Mouse (Mus musculus) ES-E14 (cell line): ENCODE measurements around the gene Mat2b.

Source experiments
- CHD2 ChIP-seq: IDR thresholded peaks from 2 replicates; pipeline ENCODE4 v1.6.1; 2014; ENCODE audit warnings: mild to moderate bottlenecking, low read depth, low read length, inconsistent platforms
- MAFK ChIP-seq: IDR thresholded peaks from 2 replicates; pipeline ENCODE4 v1.6.1; 2014; ENCODE audit warnings: mild to moderate bottlenecking, low read depth, low read length, inconsistent platforms; ENCODE audit not compliant: insufficient read depth
- ZNF384 ChIP-seq: IDR thresholded peaks from 2 replicates; pipeline ENCODE4 v1.6.1; 2012; ENCODE audit warnings: low read depth, low read length, inconsistent platforms

GRCm38 (mm10) chr11:40741605-40742262, 46.7 kb upstream of the Mat2b start:
- TF ChIP-seq ZNF384 (no peak), MAFK (no peak), CHD2 (no peak)
